Mouse (Mus musculus): Measurements from ENCODE around the gene Atat1.
"Not testable (repeated sequence)": the region's sequence is repeated elsewhere in the genome, so short reads cannot be mapped to it uniquely, and the experiment has no call there.

Gene Atat1

DNA sequence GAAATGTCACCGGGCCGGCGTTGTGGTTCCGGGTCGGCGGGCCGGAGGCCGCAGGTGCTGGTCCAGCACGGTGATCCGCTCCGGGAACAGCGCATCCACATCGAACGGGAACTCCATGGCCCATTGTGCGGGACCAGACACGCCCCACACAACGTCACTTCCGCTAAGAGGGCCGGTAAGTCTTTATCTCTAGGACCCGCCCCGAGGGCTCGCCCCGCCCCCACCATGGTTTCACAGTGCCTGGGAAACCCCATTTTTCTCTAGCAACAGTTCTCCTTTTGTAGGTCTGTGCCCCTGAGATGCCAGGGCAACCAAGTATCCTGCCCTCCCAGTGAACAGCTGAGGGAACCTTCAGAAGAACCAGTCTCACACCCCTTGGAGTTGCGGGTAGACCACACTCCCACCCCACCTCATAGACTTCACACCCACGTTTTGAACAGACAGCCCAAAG lies at the start of gene Atat1:
Atat1 (minus strand) TSS at position 157 of the 451 bp plus-strand sequence.
- peak; percentile 96 for DNase-seq

DNA sequence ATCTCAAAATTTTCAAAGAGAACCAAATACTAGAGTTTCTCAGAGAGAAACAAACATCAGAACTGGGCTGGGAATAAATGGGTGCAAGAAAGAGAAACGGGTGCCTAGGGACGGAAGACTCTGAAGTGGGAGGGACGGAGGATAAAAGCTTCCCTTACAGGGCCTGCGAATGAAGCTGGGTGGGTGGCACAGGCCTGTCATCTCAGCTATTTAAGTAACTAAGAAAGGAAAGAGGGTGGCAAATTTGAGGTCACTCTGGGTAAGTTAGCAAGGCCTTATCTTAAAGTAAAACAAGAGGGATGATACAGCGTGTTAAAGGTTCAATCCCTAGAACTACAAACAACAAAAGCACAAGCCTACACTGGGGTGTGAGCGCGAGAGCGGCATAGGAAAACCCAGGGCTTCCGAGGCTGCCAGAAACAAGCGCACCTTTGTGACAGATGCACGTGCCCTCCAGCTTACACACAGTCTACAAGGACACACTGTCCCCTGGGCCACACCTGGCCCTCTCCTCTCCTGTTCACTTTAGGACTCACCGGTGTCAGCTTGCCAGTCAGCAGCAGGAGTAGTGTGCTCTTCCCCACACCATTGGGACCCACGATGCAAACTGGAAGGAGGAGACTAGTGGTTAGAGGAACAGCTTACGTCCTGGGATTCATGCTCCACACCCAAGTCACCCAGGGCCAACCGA lies 48.8 kb upstream of the Atat1 start:
- no peak for DNase-seq

DNA sequence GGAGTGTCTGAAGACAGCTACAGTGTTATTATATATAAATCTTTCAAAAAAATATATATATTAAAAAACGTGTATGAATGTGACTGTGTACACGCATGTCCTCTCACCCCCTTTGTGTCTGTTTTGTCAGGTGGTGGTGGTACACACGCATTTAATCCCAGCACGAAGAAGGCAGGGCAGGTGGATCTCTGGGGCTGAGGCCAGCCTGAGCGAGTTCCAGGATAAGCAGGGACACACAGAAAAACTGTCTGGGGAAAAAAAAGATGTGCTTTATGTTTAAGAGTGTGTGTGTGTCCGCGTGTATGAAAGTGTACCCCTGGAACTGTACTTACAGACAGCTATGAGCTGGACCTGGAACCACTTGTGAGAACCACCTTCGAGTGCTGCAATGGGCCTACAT lies 44.8 kb upstream of the Atat1 start:
- no peak for DNase-seq

DNA sequence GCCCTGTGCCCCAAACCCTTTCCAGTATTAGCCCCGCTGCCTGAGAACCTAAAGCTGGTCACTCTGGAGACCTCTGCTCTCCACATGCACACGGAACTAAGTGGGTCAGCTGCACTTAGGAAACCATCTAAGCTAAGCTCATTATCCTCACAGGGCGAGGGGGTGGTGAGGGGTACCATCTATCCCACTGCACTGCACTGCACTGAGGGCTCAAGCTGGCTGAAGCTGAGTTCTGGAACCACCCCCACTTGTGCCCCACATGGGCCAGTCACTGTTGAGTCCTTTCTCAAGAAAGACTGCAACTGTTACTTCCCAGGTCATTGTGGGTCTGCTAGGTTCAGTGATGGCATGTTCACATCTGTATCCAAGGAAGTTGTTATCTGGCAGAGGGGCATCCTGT lies 42.7 kb upstream of the Atat1 start:
- not testable (repeated sequence) for DNase-seq

DNA sequence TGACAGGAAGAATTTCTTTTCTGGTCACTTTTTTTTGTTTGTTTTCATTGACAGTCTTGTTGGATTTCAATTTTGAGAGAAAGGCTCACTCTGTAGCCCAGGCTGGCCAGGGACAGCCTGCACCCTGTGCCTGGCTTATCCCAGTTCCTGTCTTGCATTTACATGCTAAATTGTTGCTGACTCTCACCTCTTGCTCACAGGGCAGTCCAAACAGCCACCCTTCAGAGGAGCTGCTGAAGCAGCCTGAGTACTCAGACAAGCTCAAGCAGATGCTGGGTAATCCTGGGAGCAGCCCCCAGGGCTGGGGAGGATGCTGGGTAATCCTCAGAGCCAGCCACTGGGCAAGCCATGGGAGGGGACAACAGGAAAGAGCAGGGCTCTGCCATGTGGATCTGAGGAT lies 41.1 kb upstream of the Atat1 start:
- peak; percentile 46 for DNase-seq

DNA sequence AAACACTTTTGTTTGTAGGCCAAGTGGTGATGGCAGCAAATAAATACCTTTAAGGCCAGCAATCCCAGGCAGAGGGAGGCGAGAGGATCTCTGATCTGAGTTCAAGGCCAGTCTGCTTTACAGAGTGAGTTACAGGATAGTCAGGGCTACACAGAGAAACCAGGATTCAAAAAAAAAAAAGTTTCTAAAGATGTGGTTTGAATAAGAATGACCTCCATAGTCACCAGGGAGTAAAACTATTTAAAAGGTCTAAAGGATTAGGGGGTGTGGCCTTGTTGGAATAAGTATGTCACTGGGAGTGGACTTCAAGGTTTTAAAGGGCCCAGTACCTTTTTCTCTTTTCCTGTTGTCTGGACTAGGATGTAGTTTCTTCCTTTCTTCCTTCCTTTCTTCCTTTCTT lies 30.1 kb upstream of the Atat1 start:
- DNase-seq = no peak

DNA sequence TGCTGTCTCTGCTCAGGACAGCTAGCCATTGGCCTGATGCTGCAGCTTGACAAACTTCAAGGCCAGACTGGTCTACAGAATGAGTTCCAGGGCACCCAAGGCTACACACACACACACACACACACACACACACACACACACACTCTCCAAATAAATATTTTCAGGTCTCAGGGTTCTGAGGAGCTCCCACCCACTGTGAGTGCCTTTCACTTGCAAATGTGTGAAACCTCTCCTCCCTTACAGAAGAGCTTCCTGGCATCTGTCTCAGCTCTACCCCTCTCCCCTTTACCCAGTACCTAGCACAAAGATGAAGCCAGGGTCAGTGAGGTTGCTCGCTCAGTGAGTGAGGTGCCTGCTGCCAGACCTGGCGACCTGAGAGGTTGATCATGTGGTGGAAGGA lies 29.2 kb upstream of the Atat1 start:
- no peak for DNase-seq

DNA sequence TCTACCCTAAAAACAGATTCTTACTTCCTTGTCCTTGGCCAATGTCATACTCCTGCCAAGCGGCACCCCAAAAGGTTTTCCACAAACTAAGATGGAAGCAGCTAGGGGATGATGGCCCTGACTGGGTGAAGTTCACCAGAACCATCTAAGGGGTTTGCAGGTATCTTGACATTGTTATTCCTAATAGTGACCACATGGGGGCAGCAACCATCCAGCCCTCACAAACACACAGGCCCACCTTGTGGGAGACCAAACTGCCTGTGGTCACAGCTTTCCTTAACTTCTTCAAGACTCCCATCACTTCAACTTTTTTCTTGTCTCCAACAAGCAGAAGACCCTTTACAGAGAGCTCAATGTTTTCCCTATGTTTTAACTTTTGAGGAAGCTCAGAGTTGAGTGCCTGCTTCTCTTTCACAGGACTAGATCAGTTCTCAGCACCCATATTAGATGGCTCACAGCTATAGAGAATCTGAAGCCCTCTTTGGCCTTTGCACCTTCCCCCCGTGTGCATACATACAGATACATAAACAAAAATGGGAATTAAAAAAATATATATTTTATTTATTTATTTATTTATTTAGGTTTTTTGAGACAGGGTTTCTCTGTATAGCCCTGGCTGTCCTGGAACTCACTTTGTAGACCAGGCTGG lies 27.9 kb upstream of the Atat1 start:
- peak; percentile 76 for DNase-seq

DNA sequence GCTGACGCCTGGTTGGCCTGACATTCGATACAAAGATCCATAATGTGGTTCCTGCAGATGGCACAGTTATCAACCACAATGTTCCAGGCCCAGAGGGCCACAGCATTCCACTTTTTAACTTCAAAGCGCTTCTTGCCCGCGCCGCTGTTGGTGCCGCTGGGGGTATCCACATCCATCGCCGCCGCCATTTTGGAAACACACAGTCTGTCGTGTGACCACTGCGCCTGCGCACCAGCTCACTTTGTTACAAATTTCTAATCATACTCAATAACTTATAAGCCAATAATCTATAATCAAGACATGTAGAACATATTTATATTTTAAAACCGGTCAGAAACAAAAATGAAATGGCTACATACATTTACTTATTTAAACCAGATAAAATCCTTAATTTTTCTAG lies 25.9 kb upstream of the Atat1 start:
- DNase-seq = not testable (repeated sequence)

DNA sequence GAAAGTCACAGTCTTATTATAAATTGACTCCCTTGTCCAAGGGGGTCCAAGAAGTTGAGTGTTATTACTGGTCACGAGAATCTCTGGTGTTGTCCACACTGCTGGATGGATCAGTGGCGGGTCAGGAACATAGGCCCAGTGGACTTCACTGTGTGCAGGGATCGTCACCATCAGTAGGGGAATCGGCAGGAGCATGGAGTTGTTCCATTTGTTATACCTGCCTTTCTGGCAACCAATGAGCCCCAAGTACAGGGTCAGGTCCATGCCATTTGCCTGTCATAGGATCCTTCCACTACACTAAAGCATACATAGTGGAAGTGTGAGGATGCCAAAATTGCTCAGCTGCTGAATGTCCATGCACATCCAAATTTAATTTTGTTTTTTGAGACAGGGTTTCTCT lies 22.7 kb upstream of the Atat1 start:
- no peak for DNase-seq

DNA sequence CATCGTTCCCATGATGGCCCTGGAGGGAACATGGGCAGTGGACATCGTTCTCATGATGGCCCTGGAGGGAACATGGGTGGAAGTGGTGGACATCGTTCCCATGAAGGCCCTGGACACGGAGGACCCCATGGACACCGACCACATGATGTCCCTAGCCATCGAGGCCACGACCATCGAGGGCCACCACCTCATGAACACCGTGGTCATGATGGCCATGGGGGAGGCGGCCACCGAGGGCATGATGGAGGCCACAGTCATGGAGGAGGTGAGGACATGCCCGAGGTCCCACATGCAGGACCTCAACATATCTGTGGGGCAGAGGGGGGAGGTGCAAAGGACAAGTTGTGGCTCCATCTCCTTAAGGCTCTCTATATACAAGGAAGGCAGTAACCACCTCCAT lies 20.8 kb upstream of the Atat1 start:
- DNase-seq = no peak

DNA sequence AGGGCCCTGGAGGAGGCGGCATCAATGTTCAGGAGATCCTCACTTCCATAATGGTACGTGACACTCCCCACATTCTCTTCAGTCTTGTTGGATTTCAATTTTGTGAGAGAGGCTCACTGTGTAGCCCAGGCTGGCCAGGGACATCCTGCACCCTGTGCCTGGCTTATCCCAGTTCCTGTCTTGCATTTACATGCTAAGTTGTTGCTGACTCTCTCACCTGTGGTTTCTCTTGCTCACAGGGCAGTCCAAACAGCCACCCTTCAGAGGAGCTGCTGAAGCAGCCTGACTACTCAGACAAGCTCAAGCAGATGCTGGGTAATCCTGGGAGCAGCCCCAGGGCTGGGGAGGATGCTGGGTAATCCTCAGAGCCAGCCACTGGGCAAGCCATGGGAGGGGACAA lies 19.7 kb upstream of the Atat1 start:
- DNase-seq = no peak

DNA sequence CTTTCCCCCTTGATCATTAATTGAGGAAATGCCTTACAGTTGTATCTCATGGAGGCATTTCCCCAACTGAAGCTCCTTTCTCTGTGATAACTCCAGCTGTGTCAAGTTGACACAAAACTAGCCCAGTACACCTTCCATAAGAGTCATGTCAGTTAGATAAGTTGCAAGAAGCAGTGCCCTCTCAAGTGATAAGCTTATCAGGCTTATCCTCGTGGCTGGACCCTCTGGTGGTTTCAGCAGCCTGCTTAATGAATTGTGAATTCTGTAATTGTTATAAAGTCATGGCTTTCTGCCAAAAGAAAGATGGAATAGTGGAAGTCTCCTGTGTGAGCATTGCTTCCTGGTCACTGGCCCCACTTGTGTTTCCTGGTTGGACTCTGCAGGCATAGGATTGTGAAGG lies 17.6 kb upstream of the Atat1 start:
- no peak for DNase-seq

DNA sequence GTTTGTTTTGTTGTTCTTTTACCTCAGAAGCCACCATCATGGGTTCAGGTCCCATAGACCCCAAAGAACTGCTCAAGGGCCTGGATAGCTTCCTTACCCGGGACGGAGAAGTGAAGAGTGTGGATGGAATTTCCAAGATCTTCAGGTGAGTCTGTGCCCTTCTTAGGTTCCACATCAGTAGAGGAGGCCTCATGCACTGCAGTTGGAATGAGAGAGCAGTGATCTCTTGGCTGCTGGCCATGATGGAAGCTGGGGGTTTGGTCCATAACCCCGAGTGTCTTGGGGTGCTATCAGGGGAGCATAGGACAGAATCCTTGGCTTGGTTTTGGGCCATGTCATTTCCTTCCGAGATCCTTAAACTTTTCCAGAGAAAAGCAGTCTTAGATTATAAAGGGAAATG lies 13.4 kb upstream of the Atat1 start:
- no peak for DNase-seq

DNA sequence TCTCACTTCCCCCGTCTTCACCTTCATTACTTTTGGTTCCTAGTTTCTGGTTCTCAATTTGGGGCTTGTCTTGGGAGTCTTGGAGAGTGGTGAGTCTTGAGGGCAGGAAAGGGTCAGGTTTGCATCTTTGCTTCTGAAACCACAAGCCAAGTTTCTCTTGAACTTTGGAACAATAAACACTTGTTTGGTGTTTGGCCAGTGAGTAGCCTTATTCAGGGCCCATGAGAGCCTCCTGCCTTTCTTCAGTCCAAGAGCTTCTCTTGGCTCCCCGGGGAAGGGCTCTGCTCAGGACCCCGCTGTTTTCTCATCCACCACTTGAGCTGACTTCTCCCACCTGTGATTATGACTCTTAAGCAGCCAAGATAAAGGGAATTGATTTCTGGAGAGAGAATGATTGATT lies 12.7 kb upstream of the Atat1 start:
- no peak for DNase-seq

DNA sequence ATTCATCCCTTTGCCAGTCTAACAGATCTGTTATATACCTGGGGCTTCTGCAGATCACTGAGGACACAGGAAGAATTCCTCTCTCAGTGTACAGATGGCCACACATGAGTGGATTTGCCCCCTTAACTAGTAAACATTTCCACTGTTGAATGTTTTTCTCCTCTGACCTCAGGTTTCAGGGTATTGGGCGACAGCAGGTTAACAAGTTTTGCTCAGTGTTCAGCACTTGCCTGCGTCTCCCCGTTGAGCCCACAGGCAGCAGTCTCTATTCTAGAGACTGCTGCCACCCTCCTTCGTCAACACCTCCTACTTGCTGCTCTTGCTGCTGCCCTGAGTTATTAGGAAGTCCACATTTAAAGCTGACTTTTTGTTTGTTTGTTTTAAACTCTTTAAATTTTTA lies 11.8 kb upstream of the Atat1 start:
- DNase-seq = no peak

DNA sequence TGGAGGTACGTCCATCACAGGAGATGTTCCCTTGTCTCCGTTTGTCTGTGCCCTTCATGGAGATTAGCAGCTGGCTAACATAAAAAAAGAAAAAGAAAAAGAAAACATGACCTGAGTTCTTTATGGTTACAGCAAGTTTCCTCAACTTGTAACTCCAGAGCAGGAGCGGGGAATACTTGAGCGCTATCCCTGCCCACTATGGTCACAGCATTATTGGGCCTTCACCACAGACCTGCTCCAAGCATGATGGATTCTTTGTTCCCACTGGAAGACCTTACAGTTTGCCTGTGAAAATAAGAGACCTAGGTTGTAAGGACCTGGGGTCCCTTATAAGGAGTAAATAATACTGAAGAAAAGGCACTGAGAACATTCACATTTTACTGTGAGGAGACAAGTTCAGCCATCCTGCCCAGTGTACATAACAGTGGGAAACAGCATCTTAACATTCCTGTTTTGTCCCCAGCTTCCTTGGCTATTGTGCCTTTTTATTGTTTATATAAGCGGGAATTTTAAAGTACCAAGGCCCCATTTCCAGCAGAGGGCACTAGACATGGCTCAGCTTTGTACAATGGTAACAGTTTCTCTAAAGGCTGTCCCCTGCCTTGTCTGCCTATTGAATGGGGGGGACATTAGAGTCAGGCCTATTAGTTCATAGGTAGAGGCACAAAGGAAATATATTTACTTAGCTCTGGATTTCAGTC lies 11.1 kb upstream of the Atat1 start:
- DNase-seq = peak; percentile 71

DNA sequence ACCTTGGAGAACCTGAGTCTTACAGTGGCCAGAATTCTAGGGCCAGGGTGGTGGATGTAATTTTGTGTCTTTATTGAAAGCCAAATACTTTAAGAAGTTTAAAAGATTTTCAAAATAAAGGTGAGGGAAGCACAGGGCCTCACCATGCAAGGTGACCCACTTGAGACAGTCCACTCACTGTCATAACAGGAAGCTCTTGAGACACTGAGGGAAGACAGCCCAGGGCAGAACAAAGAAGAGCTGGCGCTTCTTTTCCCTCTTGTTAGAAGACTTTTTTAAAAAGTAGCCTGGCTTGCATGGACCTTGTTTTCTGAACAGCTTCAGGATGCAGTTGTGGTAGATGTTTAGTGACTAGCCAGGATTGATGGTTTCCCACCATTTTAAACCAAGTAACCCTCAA lies 10.5 kb upstream of the Atat1 start:
- DNase-seq = no peak

DNA sequence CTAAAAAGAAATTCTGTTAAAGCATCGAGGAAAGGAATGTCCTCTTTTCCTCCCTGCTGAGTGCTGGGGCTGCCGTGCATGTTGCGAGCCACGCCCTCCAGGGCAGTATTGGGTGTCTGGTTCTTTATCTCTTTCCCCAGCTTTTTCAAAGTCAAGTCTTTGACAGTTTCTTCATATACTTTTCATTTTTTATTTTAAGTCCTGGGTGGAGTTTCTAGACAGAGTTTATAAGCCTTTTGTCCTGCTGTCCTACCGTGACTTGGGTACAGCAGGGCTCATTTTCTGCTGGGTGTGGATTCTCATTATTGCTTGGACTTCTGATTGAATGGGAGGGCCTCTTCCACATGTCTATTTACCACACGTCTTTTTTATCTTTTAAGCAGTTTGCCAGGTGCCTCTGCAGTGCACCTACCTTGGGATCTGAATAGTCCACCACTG lies 10.0 kb upstream of the Atat1 start:
- DNase-seq = no peak

DNA sequence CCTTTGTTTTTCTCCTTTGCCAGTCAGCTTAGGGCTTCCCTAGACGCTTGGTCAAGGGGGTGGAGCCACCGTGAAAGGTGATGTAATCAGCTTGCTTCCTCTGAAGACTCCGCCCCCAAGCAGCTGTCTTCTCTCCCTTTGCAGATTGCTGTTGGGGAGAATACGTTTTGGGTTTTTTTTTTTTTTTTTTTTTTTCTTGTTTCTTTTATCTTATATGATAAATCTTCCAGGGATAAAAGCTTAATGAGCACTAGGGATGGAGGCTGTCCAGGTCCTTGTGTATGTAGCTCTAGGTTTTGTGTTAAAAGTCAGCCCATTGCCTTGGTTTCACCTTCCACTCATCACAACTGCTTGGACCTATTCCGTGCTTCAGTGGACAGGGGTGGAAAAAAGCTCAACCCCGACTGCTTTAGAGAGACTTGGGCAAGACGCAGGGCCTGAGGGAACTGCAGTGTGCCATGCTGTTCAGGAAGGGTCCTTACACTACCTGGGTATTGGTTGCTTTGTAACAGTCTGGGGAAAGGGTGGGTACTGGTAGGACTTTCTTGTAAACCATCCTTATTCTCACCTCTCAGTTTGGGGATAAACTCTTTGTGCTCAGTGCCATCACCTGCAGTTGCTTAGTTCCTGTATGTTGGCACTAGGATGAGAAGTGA lies 9.3 kb upstream of the Atat1 start:
- DNase-seq = peak; percentile 98

DNA sequence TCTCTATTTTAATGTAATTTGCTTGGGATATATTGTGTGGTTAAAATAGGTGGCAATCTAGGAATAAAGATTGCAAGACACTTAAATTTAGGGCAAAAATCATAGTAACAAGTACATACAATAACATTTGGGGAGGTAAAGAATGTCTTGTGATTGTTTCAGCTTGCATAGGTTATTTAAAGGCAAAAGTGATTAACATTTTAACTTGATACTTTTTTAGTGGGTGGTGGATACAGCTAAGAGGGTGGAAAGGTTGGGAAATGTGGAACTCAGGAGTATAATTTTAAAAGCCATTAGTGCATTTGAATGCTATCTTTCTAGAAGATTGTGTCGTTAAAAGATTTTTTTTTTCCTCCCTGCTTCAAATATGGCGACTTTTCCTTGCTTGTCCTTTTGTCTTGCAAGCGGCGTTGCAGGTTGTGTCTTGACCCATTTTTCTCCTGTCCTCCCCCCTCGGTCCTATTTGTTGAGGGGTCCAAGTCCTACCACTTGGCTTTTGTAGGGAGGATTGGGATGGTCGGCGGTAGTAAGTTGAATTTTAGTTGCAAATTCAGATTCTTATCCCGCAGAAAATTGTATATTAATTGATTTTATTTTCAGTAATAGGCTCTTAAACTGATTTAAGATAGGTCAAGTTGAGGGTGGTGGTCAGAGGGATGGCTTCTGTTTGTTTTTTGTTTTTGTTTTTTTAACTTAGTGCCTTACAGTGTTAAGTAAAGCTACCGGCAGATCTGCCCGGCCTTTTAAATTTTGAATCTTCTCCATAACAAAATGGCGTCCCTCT lies 8.6 kb upstream of the Atat1 start:
- peak; percentile 85 for DNase-seq

DNA sequence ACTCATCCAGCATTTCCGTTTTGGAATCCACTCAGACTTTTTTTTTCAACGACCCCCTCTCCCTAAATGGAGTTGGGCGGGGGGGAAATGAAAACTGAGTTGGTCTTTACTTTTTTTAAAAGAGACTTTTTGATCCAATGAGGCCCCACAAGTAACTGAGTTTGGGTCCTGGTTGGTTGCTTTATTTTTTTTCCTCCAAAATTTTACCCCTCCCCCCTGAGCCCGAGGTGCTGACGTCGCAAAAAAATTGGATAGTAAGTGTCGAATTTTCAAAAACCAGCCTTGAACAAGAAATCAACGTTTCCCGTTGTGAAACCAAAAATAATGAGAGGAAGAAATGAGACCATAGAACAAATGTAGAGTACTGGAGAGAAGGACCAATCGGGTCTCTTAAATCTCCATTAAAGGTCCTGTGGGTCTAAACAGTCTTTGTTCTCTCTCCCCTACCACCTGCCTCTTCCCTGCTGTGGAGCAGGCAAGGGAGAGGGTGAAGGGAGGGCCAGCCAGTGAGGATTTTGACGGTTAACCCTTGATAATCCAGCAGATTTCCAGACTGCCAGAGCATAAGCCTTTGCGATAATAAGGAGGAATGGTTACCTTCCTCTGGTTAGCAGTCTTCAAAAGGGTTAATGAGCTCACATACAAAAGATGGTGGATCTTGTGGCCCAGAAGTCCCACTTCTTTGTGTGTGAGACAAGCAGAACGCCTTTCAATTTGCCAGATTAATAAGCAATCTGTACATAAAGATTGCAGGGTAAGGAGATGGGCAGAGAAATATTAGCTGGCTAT lies 7.8 kb upstream of the Atat1 start:
- peak; percentile 96 for DNase-seq

Data from retina, postnatal 1 day (tissue).